Mouse (Mus musculus) frontal cortex, postnatal 10 days (tissue): ENCODE results near the gene Pyroxd2.
"Not testable (repeated sequence)": the region's sequence is repeated elsewhere in the genome, so short reads cannot be mapped to it uniquely, and the experiment has no call there.

Experiments
- DNase-seq, 2 experiments: peaks; one replicate each; pipeline ENCODE4 v3.0.0; 2022; ENCODE audit warnings: low spot score in 2 of 2, mixed read lengths in 1 of 2

Gene Pyroxd2

GRCm38 (mm10) chr19:42752363-42752931 is at the start of gene Pyroxd2:
Pyroxd2 (minus strand) TSS chr19:42752775.
- DNase-seq: peak; percentile 58 to 72

- no peak for DNase-seq
Measured at GRCm38 (mm10) chr19:42797866-42798265, 45.3 kb upstream of the Pyroxd2 start.

- no peak for DNase-seq
Measured at GRCm38 (mm10) chr19:42795801-42796200, 43.2 kb upstream of the Pyroxd2 start.

- peak; percentile 79 to 88 for DNase-seq
Measured at GRCm38 (mm10) chr19:42794914-42795613, 42.5 kb upstream of the Pyroxd2 start.

GRCm38 (mm10) chr19:42788311-42788710 is 35.7 kb upstream of the Pyroxd2 start:
- no peak for DNase-seq

- DNase-seq: no peak
Measured at GRCm38 (mm10) chr19:42785562-42786220, 33.1 kb upstream of the Pyroxd2 start.

- DNase-seq: no peak
Measured at GRCm38 (mm10) chr19:42785129-42785528, 32.6 kb upstream of the Pyroxd2 start.

GRCm38 (mm10) chr19:42780156-42780538 is 27.6 kb upstream of the Pyroxd2 start:
- not testable (repeated sequence) for DNase-seq

GRCm38 (mm10) chr19:42779531-42780155 is 27.1 kb upstream of the Pyroxd2 start, which contains the start of gene Hps1:
Hps1 (minus strand) TSS chr19:42779978.
- DNase-seq: peak; percentile 88

GRCm38 (mm10) chr19:42777801-42778200 is 25.2 kb upstream of the Pyroxd2 start:
- no peak for DNase-seq

- DNase-seq: no peak
Measured at GRCm38 (mm10) chr19:42776813-42777212, 24.2 kb upstream of the Pyroxd2 start.

GRCm38 (mm10) chr19:42770141-42770872 is 17.7 kb upstream of the Pyroxd2 start:
- DNase-seq: no peak

GRCm38 (mm10) chr19:42769648-42770047 is 17.1 kb upstream of the Pyroxd2 start:
- DNase-seq: no peak

- DNase-seq: no peak
Measured at GRCm38 (mm10) chr19:42767361-42767760, 14.8 kb upstream of the Pyroxd2 start.

GRCm38 (mm10) chr19:42764398-42764797 is 11.8 kb upstream of the Pyroxd2 start:
- no peak for DNase-seq

GRCm38 (mm10) chr19:42756671-42757070 is 4.1 kb upstream of the Pyroxd2 start:
- no peak for DNase-seq

- no peak for DNase-seq
Measured at GRCm38 (mm10) chr19:42755148-42755870, 2.7 kb upstream of the Pyroxd2 start.

- no peak for DNase-seq
Measured at GRCm38 (mm10) chr19:42753141-42753917, 754 bp upstream of the Pyroxd2 start.

- DNase-seq: no peak
Measured at GRCm38 (mm10) chr19:42750196-42750595, 2.4 kb downstream of the Pyroxd2 start.

- no peak for DNase-seq
Measured at GRCm38 (mm10) chr19:42746702-42747101, 5.9 kb downstream of the Pyroxd2 start.
